Mouse (Mus musculus) midbrain, embryonic 13.5 days (tissue): ENCODE results near the gene Inhbe. TPM values are rescaled to one million over a fixed set of nuclear protein-coding genes. Genes with fewer than 3 reads are reported as not detected.

Experiments used
- ATAC-seq: fragments of 200-750 bp; cut with Nextera tagmentation; 2 replicates; pipeline ENCODE4 v1.8.0; 2017; ENCODE audit warnings: mild to moderate bottlenecking, moderate TSS enrichment, moderate library complexity
- H3K27ac ChIP-seq: fragments of 300-500 bp; sonication (generic); 2 replicates; pipeline ENCODE4 v1.5.1; 2015; ENCODE audit warnings: inconsistent platforms, mild to moderate bottlenecking, moderate library complexity
- H3K27me3 ChIP-seq: fragments of 300-500 bp; sonication (generic); 2 replicates; pipeline ENCODE4 v1.6.1; 2015; ENCODE audit warnings: mild to moderate bottlenecking, inconsistent platforms
- H3K36me3 ChIP-seq: fragments of 300-500 bp; sonication (generic); 2 replicates; pipeline ENCODE4 v1.6.1; 2015; ENCODE audit warnings: mild to moderate bottlenecking, inconsistent platforms
- H3K4me1 ChIP-seq: fragments of 300-500 bp; sonication (generic); replicated peaks from 2 replicates; pipeline ENCODE4 v1.6.1; 2015; ENCODE audit warnings: inconsistent platforms
- H3K4me2 ChIP-seq: fragments of 300-500 bp; sonication (generic); replicated peaks from 2 replicates; pipeline ENCODE4 v1.6.1; 2015; ENCODE audit warnings: moderate library complexity, mild to moderate bottlenecking, inconsistent platforms
- H3K4me3 ChIP-seq: fragments of 300-500 bp; sonication (generic); replicated peaks from 2 replicates; pipeline ENCODE4 v1.5.1; 2015; ENCODE audit warnings: mild to moderate bottlenecking, inconsistent platforms
- H3K9ac ChIP-seq: fragments of 300-500 bp; sonication (generic); replicated peaks from 2 replicates; pipeline ENCODE4 v1.6.1; 2015; ENCODE audit warnings: mild to moderate bottlenecking, inconsistent platforms
- H3K9me3 ChIP-seq: fragments of 300-500 bp; sonication (generic); 2 replicates; pipeline ENCODE4 v1.6.1; 2016; ENCODE audit warnings: mild to moderate bottlenecking, inconsistent platforms
- WGBS: fragments of 180-500 bp; shearing (Covaris S2); methylation state at CpG from one replicate; pipeline ENCODE4 v1.1.7; 2015; 5-methylcytosine and 5-hydroxymethylcytosine counted together
- polyA plus RNA-seq: library from polyadenylated mRNA; unstranded; fragments of >200 nt; fragmentation: Nextera tagmentation; extraction: Ambion mirVana; gene quantifications from 2 replicates; pipeline ENCODE4 v1.2.1, GENCODE M21; 2015

Inhbe gene
- polyA plus RNA-seq, 1 experiment from 2014 or later, result not detected

GRCm38 (mm10) chr10:127330212-127330611 is 24.0 kb downstream of the Inhbe start:
- Histone ChIP-seq H3K27me3 (peaks cover 57% of the 10 kb centered on the region), H3K4me2 (no peak overlapping the region), H3K9ac (no peak overlapping the region), H3K9me3 (no peaks in the 10 kb centered on the region), H3K4me1 (peaks cover 13% of the 10 kb centered on the region), H3K27ac (no peak overlapping the region), H3K4me3 (no peak overlapping the region), H3K36me3 (no peaks in the 10 kb centered on the region)
- ATAC-seq, result no peak
- WGBS, result 77% methylated on average over 7 of the region's 7 CpGs

- Histone ChIP-seq H3K4me1 (peaks cover 13% of the 10 kb centered on the region), H3K27ac (no peak overlapping the region), H3K27me3 (peaks cover 83% of the 10 kb centered on the region), H3K4me2 (no peak overlapping the region), H3K4me3 (no peak overlapping the region), H3K36me3 (no peaks in the 10 kb centered on the region), H3K9me3 (no peaks in the 10 kb centered on the region), H3K9ac (no peak overlapping the region)
- no peak for ATAC-seq
- 49% methylated on average over 18 of the region's 18 CpGs for WGBS
These were observed 26.6 kb downstream of the Inhbe start for GRCm38 (mm10) chr10:127327461-127328145.

GRCm38 (mm10) chr10:127326828-127327227 is 27.4 kb downstream of the Inhbe start:
- ATAC-seq, result no peak
- WGBS, result 3% methylated on average over 29 of the region's 29 CpGs
- Histone ChIP-seq H3K4me1 (peaks cover 13% of the 10 kb centered on the region), H3K9ac (0 out of 2 replicates have a peak overlapping the region, but pooled peaks have one; percentile 44), H3K27ac (no peak overlapping the region), H3K4me2 (peak overlapping the region; percentile 56), H3K9me3 (no peaks in the 10 kb centered on the region), H3K4me3 (peak overlapping the region; percentile 34), H3K36me3 (no peaks in the 10 kb centered on the region), H3K27me3 (peaks cover 90% of the 10 kb centered on the region)

GRCm38 (mm10) chr10:127326017-127326801 is 28.0 kb downstream of the Inhbe start:
- 0 out of 2 replicates have a peak, but pooled peaks have one; percentile 38 for ATAC-seq
- Histone ChIP-seq H3K36me3 (no peaks in the 10 kb centered on the region), H3K4me3 (peak overlapping the region; percentile 34), H3K9me3 (no peaks in the 10 kb centered on the region), H3K9ac (peak overlapping the region; percentile 44; the same call in 1 of the 2 replicates), H3K27ac (no peak overlapping the region), H3K27me3 (peaks cover 90% of the 10 kb centered on the region), H3K4me2 (peak overlapping the region; percentile 56), H3K4me1 (peaks cover 13% of the 10 kb centered on the region)
- WGBS, result 1% methylated on average over 53 of the region's 54 CpGs

GRCm38 (mm10) chr10:127325454-127326016 is 28.7 kb downstream of the Inhbe start:
- Histone ChIP-seq H3K4me2 (peak overlapping the region; percentile 56; the same call in 1 of the 2 replicates), H3K27ac (no peak overlapping the region), H3K27me3 (peaks cover 87% of the 10 kb centered on the region), H3K36me3 (no peaks in the 10 kb centered on the region), H3K4me1 (peaks cover 13% of the 10 kb centered on the region), H3K9ac (no peak overlapping the region), H3K4me3 (peak overlapping the region; percentile 34; the same call in 1 of the 2 replicates), H3K9me3 (no peaks in the 10 kb centered on the region)
- no peak for ATAC-seq
- WGBS, result 33% methylated on average over 14 of the region's 14 CpGs

- Histone ChIP-seq H3K4me2 (no peak overlapping the region), H3K27ac (no peak overlapping the region), H3K9me3 (no peaks in the 10 kb centered on the region), H3K36me3 (no peaks in the 10 kb centered on the region), H3K27me3 (peaks cover 76% of the 10 kb centered on the region), H3K4me3 (no peak overlapping the region), H3K9ac (no peak overlapping the region), H3K4me1 (peaks cover 13% of the 10 kb centered on the region)
- no peak for ATAC-seq
- 12% methylated on average over 7 of the region's 7 CpGs for WGBS
These were observed 29.7 kb downstream of the Inhbe start for GRCm38 (mm10) chr10:127324495-127324894.

- H3K4me1 ChIP-seq, result peaks cover 13% of the 10 kb centered on the region
- no peak overlapping the region for H3K4me3 ChIP-seq
- H3K9me3 ChIP-seq, result no peaks in the 10 kb centered on the region
- no peak overlapping the region for H3K9ac ChIP-seq
- no peak overlapping the region for H3K4me2 ChIP-seq
- H3K36me3 ChIP-seq, result no peaks in the 10 kb centered on the region
- H3K27me3 ChIP-seq, result peaks cover 64% of the 10 kb centered on the region
- no peak overlapping the region for H3K27ac ChIP-seq
- 79% methylated on average over 17 of the region's 17 CpGs for WGBS
- ATAC-seq, result no peak
These were observed 30.9 kb downstream of the Inhbe start for GRCm38 (mm10) chr10:127323131-127323855.

GRCm38 (mm10) chr10:127322669-127323068 is 31.5 kb downstream of the Inhbe start:
- H3K9me3 ChIP-seq, result no peaks in the 10 kb centered on the region
- no peak overlapping the region for H3K9ac ChIP-seq
- H3K4me3 ChIP-seq, result no peak overlapping the region
- no peak overlapping the region for H3K27ac ChIP-seq
- 75% methylated on average over 4 of the region's 4 CpGs for WGBS
- no peak overlapping the region for H3K4me2 ChIP-seq
- H3K36me3 ChIP-seq, result no peaks in the 10 kb centered on the region
- H3K27me3 ChIP-seq, result peaks cover 63% of the 10 kb centered on the region
- ATAC-seq, result no peak
- H3K4me1 ChIP-seq, result peaks cover 13% of the 10 kb centered on the region

GRCm38 (mm10) chr10:127322178-127322577 is 32.0 kb downstream of the Inhbe start:
- ATAC-seq, result no peak
- Histone ChIP-seq H3K4me1 (peaks cover 13% of the 10 kb centered on the region), H3K4me3 (no peak overlapping the region), H3K9me3 (no peaks in the 10 kb centered on the region), H3K36me3 (no peaks in the 10 kb centered on the region), H3K4me2 (no peak overlapping the region), H3K27me3 (peaks cover 59% of the 10 kb centered on the region), H3K9ac (no peak overlapping the region), H3K27ac (no peak overlapping the region)
- WGBS, result 71% methylated on average over 13 of the region's 13 CpGs

- H3K4me2 ChIP-seq, result no peak within 1 kb of the TSS
- H3K27me3 ChIP-seq, result peaks cover 53% of the 10 kb centered on the region
- no peak for ATAC-seq
- no peak within 1 kb of the TSS for H3K9ac ChIP-seq
- H3K36me3 ChIP-seq, result no peaks in the 10 kb centered on the region
- no peak within 1 kb of the TSS for H3K27ac ChIP-seq
- H3K9me3 ChIP-seq, result no peaks in the 10 kb centered on the region
- no peak within 1 kb of the TSS for H3K4me3 ChIP-seq
- WGBS, result 78% methylated on average over 2 of the region's 3 CpGs
- H3K4me1 ChIP-seq, result peaks cover 9% of the 10 kb centered on the region
These were observed 32.6 kb downstream of the Inhbe start, which contains the start of gene Arhgap9 for GRCm38 (mm10) chr10:127321621-127322020. TSS of gene Arhgap9 (plus strand) at chr10:127321964.

- ATAC-seq, result no peak
- Histone ChIP-seq H3K4me1 (no peaks in the 10 kb centered on the region), H3K4me3 (no peak overlapping the region), H3K36me3 (no peaks in the 10 kb centered on the region), H3K9ac (no peak overlapping the region), H3K4me2 (no peak overlapping the region), H3K9me3 (no peaks in the 10 kb centered on the region), H3K27me3 (peaks cover 37% of the 10 kb centered on the region), H3K27ac (no peak overlapping the region)
- WGBS, result 80% methylated on average over 7 of the region's 7 CpGs
These were observed 34.2 kb downstream of the Inhbe start for GRCm38 (mm10) chr10:127319969-127320368.
